Mouse (Mus musculus) gastrocnemius, postnatal 10 days (tissue): ENCODE results near the gene Dbx1. TPM values are rescaled to one million over a fixed set of nuclear protein-coding genes. Genes with fewer than 3 reads are reported as not detected.

ENCODE experiments used
- DNase-seq: peaks from one replicate; pipeline ENCODE4 v3.0.0; 2021; ENCODE audit warnings: mixed read lengths
- total RNA-seq, 2 experiments: library from RNA; stranded (reverse); gene quantifications; 2 replicates each; pipeline ENCODE4 v1.2.3; 2021

The Dbx1 gene
- total RNA-seq, 2 experiments from 2014 or later: 0.11 to 0.21 TPM

DNA sequence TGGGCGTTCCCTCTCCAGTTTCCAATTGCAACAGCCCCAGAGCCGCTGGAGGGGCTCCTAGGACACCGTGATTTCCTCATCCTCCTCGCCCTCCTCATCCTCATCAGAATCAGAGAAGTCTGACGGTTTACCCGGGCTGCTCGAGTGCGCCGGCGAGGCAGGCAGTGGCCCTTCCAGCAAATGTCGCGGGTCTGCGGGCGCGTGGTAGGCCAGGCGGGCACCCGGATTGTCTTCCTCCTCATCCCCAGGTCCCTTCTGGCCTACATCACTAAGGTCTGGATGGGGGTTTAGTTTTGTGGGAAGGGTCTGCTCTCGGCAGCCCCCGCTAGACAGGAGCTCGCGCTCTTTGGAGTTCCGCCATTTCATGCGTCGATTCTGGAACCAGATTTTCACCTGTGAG, 4.3 kb downstream of the Dbx1 start:
- no peak for DNase-seq

DNA sequence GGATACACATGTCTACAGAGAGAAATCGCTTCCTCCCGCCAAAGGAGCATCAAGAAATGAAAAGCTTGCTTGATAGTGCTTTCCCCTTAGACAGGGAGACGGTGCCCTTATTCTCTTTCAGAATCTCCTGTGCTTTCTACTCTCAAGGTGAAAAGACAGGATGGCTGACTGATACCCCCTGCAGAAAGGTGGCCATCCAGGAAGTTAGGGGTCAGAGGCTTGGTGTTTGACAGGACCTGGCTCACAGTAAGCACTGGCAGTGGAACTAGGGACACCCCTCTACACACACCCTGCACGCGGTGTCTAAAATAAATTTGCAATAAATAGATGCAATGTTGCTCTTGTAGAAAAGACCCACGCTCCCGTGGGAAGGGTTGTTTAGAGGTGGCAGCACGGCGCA, 4.8 kb downstream of the Dbx1 start:
- no peak for DNase-seq

DNA sequence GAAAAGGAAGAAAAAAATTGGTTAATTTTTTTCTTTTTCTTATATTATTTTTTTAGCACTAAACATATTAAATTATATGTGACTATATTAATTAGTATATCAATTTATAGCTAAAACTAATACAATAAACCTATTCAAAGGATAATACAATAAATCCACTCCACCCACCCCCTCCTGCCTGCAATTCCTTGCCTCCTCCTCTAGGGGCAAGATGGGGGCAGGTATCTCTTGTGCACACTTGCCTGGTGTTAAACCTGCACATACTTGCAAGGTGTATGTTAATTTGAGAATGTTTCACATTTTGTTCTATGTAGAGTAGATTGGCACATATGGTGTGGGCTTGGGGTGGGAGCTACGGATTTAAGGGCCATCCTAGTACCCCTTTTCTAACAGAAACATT, 16.5 kb downstream of the Dbx1 start:
- no peak for DNase-seq

DNA sequence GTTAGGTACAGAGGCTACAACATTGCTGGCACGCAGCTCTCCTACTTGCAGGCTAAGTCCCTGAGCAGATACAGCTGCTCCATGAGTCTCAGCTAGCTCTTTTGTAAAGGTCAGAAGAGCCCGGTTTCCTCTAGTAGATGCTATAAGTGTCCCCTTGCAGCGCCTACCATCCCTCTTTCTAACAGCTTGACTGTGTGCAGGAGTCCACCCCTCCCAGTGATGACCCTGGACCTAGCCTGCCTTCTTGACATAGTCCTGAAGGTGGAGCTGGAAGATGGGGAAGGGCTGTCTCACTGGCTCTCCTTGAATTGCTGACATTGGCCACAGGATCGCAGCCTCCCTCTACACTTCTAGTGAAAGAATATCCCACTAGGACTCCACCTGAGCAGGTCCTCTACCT, 19.6 kb downstream of the Dbx1 start:
- DNase-seq: no peak

DNA sequence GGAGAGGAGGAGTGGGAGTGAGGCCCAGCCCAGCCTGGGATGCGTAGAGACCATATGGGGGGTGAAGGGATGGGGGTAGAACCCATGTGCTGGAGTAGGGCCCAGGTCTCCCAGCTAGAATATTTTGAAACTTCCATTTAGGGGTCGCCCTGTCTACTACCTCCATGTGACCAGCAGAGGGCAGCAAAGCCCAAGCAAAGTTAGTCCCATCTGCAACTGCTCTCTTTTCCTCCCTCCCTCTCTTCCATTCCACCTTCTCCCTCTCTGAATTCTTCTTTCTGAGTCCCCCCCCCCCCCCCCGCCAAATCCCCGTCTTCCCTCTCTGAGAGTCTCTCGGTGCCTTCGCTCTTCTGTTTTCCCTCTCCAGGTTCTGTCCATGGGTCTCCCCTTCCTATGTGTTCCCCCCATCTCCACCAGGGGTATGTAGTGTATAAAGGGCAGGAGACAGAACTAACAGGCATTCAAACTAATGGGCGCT, 20.4 kb downstream of the Dbx1 start:
- peak; percentile 71 for DNase-seq

DNA sequence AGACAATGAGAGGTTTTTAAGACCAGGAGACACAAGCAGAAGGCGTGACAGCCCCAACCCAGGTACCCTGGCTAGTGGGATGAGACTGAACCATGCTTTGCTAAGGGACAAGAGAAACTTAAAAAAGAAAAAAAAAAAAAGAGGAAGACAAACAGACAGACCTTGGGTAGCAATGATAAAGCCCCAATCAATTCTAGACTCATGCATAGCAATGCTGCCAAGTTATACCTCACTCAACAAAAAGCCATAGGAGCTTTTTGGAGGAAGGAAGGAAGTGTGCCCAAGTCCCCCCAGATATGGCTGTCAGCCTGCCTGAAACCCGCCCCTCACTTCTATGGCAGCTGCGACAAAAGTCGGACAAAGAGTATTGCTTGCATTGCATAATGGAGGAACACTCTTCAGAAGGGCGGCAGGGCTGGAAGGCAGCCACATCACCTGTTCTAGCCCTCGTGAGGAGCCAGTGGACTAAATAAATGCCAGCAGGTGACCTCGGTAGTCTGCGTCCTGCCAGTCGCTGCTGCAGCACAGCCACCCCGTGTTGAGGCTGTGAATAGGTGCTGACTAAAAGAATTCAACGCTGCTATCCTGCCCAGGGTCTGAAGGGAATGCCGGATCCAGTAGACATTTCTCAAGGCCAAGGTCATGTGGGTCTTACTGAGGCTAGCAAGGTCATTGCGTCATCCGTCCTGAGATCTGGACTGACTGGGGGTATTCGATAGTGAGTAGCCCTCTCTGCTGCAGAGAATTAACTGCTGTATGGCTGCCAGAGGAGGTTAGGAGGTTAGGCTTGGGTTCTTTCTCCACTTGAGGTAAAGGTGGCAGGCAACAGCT, 31.5 kb downstream of the Dbx1 start:
- DNase-seq: no peak

DNA sequence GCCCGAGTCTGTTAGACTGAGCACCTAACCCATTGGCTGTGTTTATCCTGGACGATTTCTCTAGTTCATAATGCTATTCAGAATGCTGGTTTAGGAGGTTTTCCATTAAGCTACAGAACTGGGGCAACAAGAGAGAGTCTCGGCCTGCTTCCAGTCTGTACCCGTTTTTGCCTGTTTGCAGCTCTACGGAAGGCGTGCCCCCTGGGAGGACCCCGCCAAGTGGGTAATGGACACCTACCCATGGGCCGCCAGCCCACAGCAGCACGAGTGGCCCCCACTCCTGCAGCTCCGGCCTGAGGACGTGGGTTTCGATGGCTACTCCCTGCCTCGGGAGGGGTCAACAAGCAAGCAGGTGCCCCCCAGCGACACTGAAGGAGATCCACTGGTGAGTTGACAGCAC, 32.4 kb downstream of the Dbx1 start:
- no peak for DNase-seq

DNA sequence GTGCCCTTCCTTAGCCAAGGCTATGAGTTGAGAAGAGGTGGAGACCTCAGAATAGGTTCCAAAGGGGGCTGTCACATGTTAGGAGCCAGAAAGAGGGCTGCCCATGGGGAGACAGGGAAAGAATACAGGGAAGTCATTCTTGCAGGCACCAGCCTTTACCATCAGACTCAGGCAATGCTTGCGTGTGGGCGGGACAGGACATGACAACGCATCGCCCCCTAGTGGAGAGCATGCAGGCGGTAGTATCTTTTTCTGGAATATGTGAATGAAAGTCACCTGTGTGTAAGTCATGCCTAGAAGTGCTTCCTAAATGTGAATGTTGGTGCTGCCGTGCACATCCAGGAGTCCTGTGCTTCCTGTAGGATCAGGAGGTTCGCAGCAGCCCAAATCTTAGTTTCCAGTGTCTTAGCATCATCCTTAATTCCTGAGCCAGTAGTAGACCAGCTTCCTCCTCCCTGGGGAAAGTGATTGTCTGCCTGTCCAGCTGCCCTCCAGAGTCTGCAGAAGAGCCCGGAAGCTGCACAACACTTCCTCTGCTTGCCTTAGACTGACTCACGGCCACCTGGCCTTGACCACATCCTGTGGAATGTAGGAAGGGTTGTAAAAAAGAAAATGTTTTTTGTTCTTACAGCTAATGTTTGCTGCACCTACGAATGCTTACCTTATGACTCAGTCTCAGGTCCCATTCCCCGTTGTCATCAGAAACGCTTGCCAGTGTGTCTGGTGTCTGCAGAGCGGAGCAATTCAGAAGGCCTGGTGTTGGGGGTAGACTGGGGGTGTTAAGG, 35.3 kb downstream of the Dbx1 start:
- DNase-seq: peak; percentile 72

DNA sequence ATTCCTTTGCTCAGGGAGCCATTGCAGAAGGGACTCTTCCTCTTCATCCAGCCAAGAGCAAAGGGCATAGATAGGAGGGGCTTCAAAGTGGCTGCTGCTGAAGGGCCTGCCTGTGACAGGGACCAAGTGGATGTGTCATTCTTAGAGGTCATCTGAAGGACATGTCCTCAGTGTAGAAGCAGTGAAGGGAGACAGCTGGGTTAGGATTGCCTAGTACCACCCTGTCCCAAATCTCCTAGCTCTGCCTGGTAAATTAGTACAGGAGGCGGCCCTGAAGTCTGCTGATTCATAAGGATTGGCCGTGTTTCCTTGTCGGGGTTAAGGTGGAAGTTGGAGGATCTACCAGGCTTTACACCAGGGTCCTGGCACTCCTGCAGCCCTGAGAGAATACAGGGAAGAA, 36.7 kb downstream of the Dbx1 start:
- no peak for DNase-seq

DNA sequence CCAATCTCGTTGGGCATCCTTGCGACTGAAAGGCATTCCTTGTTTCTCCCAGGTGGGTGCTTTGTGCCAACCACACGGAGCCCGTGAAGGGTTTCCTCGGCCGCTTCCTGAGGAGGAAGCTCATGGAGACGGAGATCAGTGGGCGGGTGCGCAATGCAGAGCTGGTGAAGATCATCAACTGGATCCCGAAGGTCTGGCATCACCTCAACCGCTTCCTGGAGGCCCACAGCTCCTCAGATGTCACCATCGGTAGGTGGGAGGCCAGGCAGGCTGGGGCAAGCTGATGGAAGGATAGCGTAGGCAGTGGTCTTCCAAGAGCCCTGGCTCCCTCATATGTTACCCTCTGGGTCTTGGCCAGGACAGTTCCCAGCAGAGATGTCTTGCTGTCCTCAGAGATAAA, 38.4 kb downstream of the Dbx1 start:
- DNase-seq: no peak

DNA sequence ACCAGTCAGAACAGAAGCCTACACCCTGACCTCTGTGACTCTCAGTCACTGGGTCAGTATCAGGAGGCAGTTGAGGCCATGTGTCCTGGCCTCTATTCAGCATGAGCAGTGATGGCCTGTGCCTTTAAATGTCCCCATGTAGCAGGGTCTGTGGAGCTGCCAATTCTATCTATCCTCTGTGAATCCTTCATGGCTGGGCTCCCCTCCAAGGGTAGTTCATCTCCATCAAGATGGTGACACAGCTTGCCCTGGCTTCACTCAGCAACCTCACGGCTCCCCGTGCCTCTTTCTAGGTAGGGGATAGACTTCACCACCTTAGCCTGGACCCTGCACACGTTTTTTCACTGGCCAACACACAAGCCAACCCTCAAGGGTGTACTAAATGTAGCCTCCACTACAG, 38.9 kb downstream of the Dbx1 start:
- no peak for DNase-seq

DNA sequence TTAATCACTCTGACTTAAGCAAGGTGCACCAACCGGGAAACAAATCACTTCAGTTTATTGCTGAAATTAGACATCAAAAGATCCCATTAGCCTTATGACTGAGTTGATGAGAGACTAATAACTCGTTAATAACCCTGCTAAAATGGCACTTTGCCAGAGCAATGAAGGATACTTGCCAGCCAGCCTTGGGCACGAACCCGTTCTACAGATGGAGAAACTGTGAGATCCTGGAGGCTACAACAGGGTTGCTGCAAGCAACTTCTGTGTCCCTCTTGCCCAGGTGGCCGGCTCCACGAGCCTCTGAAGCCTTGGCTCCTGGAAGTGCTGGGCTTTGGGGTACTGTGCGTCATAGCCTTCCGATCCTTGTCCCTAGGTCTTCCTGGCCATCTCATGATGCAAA, 47.0 kb downstream of the Dbx1 start:
- DNase-seq: no peak

DNA sequence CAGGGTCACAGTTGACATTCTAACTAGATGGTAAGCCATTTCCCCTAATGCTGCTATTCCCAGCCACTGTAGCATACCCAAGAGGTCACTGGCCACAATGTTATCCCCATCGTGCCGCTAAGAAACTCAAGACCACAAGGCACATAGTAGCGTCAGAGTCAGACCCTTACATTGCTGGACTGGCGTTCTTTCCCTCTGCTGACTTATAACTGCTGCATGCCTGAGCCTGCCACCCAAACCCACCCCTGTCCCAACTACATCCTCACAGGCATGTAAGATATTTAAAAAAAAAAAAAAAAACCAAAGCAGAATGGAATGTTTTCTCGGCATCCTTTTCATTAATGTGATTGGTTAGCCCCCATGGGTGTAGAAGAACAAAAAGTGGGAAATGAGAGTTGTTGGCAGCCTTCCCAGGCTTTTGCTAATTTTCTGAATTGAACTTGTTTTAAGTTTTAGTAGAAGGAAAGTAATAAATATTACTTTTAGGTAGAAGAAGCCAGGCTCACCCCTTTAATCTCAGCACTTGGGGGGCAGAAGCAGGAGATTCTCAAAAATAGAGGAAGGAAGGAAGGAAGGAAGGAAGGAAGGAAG, 50.0 kb downstream of the Dbx1 start:
- no peak for DNase-seq

DNA sequence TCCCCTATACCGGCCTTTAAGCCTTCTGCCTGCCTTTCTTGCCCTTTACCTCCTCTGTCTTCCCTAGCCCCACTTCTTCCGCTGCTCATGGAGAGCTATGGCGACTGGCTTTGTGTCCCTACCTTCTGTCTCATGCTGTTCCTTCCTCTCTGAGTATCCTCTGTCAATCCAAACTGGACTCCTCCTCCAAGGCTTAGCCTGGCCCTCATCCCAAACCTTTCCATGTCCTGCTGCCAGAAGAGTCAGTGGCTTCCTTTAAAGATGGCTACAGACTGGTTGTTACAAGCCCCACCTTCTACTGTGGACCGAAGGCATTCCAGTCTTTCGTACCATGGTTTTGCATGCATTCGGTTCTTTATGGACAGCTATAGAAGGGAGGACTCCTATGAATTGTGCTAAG, 53.5 kb downstream of the Dbx1 start:
- no peak for DNase-seq

DNA sequence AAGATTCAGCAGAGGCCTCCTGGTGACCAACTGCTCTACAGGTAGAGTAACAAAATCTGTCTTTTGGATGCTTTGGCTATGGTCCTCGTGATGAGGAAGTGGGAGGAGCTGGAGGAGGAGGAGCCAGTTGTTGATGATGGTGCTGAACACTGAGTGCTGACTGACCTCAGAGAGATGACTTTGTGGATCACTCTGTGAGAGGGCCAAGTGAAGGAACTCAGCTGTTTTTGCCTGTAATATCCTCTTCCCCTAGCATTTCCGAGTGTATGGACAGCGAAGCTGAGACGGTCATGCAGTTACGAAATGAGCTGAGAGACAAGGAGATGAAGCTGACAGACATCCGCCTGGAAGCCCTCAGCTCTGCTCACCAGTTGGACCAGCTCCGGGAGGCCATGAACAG, 54.1 kb downstream of the Dbx1 start:
- no peak for DNase-seq

DNA sequence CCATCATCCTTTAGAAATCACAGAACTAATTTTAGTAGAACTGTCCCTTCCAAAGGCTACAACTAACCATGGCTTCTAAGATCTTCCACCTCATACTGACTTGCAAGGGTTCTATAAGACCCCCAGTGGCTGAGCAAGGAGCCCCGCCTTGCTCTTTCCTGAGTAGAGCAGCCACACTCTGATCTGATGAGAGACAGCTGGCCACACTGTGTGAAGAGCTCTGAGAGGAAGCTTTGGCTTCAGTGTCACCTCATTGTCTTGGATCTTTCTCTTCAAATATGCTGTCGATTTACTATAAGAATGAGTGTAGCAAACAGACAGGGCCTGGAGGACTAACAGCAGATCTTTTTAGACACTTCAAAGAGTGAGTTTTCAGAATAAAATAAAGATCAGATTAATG, 54.7 kb downstream of the Dbx1 start:
- DNase-seq: no peak

Other genes with a start within 250 kb of the Dbx1 start
- gene Htatip2, start 122.3 kb upstream of the Dbx1 start, total RNA-seq: 1 to 10 TPM; 1.3 to 1.7 TPM
- gene Prmt3, start 141.5 kb upstream of the Dbx1 start, total RNA-seq: 10 to 100 TPM; 11.1 to 15.4 TPM